Mouse (Mus musculus) adrenal gland, postnatal 25 days (tissue): ENCODE measurements around the gene Kmt2d. TPM values are rescaled to one million over a fixed set of nuclear protein-coding genes. Genes with fewer than 3 reads are reported as not detected.
A peak's percentile ranks its signal among the peaks of the same experiment; 100 is the strongest.

ENCODE experiments used
- DNase-seq: peaks from one replicate; pipeline ENCODE4 v3.0.0; 2021; ENCODE audit warnings: mixed read lengths
- total RNA-seq: library from RNA; stranded (reverse); gene quantifications from 2 replicates; pipeline ENCODE4 v1.2.3, GENCODE M21; 2021

Kmt2d gene
- total RNA-seq, 1 experiment from 2014 or later: 83.0 TPM

GRCm38 (mm10) chr15:98797835-98798492, 73.0 kb downstream of the Kmt2d start:
- DNase-seq: no peak

GRCm38 (mm10) chr15:98796803-98797595, 74.0 kb downstream of the Kmt2d start:
- DNase-seq: no peak

- DNase-seq: no peak
Observed at GRCm38 (mm10) chr15:98793141-98793698, 77.8 kb downstream of the Kmt2d start.

GRCm38 (mm10) chr15:98792233-98793020, 78.6 kb downstream of the Kmt2d start:
- DNase-seq: no peak

GRCm38 (mm10) chr15:98791771-98792170, 79.2 kb downstream of the Kmt2d start:
- no peak for DNase-seq

- DNase-seq: no peak
Observed at GRCm38 (mm10) chr15:98791221-98791620, 79.8 kb downstream of the Kmt2d start.

- DNase-seq: no peak
Observed at GRCm38 (mm10) chr15:98790761-98791160, 80.2 kb downstream of the Kmt2d start.

- peak; percentile 68 for DNase-seq
Observed at GRCm38 (mm10) chr15:98789661-98790535, 81.1 kb downstream of the Kmt2d start, which contains the start of gene Wnt1. Gene Wnt1, plus strand, starts transcription at chr15:98789857.

GRCm38 (mm10) chr15:98788972-98789660, 81.9 kb downstream of the Kmt2d start:
- DNase-seq: no peak

GRCm38 (mm10) chr15:98787930-98788329, 83.1 kb downstream of the Kmt2d start:
- DNase-seq: no peak

GRCm38 (mm10) chr15:98785744-98786143, 85.3 kb downstream of the Kmt2d start:
- DNase-seq: no peak

Other genes starting within 250 kb of the Kmt2d start
- gene Cacnb3, start 240.4 kb downstream of the Kmt2d start, total RNA-seq: 12.6 and 14.3 TPM in 2 replicates
- gene Ddx23, start 208.3 kb downstream of the Kmt2d start, total RNA-seq: 76.1 and 88.7 TPM in 2 replicates
- gene Rnd1, start 193.7 kb downstream of the Kmt2d start, total RNA-seq: 1.5 TPM in 2 replicates
- gene Ccdc65, start 163.0 kb downstream of the Kmt2d start, total RNA-seq: 0.21 TPM in 1 of 2 replicates, not detected in the other
- gene Fkbp11, start 143.0 kb downstream of the Kmt2d start, total RNA-seq: 7.0 and 7.4 TPM in 2 replicates
- 118 and 138 TPM in 2 replicates for gene Arf3, start 108.0 kb downstream of the Kmt2d start, total RNA-seq
- gene Wnt10b, start 93.1 kb downstream of the Kmt2d start, total RNA-seq: 0.43 and 0.55 TPM in 2 replicates
- gene Wnt1, start 81.3 kb downstream of the Kmt2d start, total RNA-seq: not detected in 2 replicates
- 0.09 and 0.24 TPM in 2 replicates for gene Ddn, start 61.7 kb downstream of the Kmt2d start, total RNA-seq
- gene Prkag1, start 39.7 kb downstream of the Kmt2d start, total RNA-seq: 60.4 and 78.6 TPM in 2 replicates
- gene Rhebl1, start 23.3 kb upstream of the Kmt2d start, total RNA-seq: 3.7 and 4.4 TPM in 2 replicates
- 1.1 and 2.4 TPM in 2 replicates for gene Dhh, start 27.3 kb upstream of the Kmt2d start, total RNA-seq
- 25.2 and 30.5 TPM in 2 replicates for gene Lmbr1l, start 47.0 kb upstream of the Kmt2d start, total RNA-seq
- gene Tuba1b, start 63.4 kb upstream of the Kmt2d start, total RNA-seq: 285 and 323 TPM in 2 replicates
- not detected in 2 replicates for gene Gm49450, start 82.3 kb upstream of the Kmt2d start, total RNA-seq
- gene Tuba1a, start 82.5 kb upstream of the Kmt2d start, total RNA-seq: 81.5 and 90.9 TPM in 2 replicates
- 286 and 303 TPM in 2 replicates for gene Tuba1c, start 158.7 kb upstream of the Kmt2d start, total RNA-seq
- gene Prph, start 184.0 kb upstream of the Kmt2d start, total RNA-seq: 0.52 and 2.2 TPM in 2 replicates
- gene Troap, start 203.4 kb upstream of the Kmt2d start, total RNA-seq: 4.3 and 5.6 TPM in 2 replicates
- gene C1ql4, start 216.6 kb upstream of the Kmt2d start, total RNA-seq: not detected in 2 replicates
- 1.9 and 3.8 TPM in 2 replicates for gene Dnajc22, start 222.0 kb upstream of the Kmt2d start, total RNA-seq